Mouse (Mus musculus) midbrain, embryonic 10.5 days (tissue): Measurements from ENCODE around the gene Tead1. TPM values are rescaled to one million over a fixed set of nuclear protein-coding genes. Genes with fewer than 3 reads are reported as not detected.
A peak's percentile ranks its signal among the peaks of the same experiment; 100 is the strongest.

Experiments
- DNase-seq: peaks from one replicate; pipeline ENCODE4 v3.0.0-alpha.2; 2017; ENCODE audit warnings: low spot score
- H3K27ac ChIP-seq: fragments of 300-500 bp; sonication (generic); replicated peaks from 2 replicates; pipeline ENCODE4 v1.5.1; 2016; ENCODE audit warnings: mild to moderate bottlenecking
- H3K27me3 ChIP-seq: fragments of 300-500 bp; sonication (generic); 2 replicates; pipeline ENCODE4 v1.6.1; 2016; ENCODE audit warnings: low read depth, mild to moderate bottlenecking; ENCODE audit not compliant: poor library complexity, severe bottlenecking
- H3K36me3 ChIP-seq: fragments of 300-500 bp; sonication (generic); 2 replicates; pipeline ENCODE4 v1.6.1; 2016; ENCODE audit warnings: mild to moderate bottlenecking, moderate library complexity
- H3K4me1 ChIP-seq: fragments of 300-500 bp; sonication (generic); 2 replicates; pipeline ENCODE4 v1.6.1; 2016
- H3K4me3 ChIP-seq: fragments of 300-500 bp; sonication (generic); 2 replicates; pipeline ENCODE4 v1.5.1; 2016; ENCODE audit warnings: mild to moderate bottlenecking, moderate library complexity
- H3K9me3 ChIP-seq: fragments of 300-500 bp; sonication (generic); replicated peaks from 2 replicates; pipeline ENCODE4 v1.6.1; 2016; ENCODE audit warnings: mild to moderate bottlenecking
- WGBS: fragments of 180-500 bp; shearing (Covaris S2); methylation state at CpG from one replicate; pipeline ENCODE4 v1.1.7; 2016; 5-methylcytosine and 5-hydroxymethylcytosine counted together
- polyA plus RNA-seq: library from polyadenylated mRNA; unstranded; fragments of >200 nt; fragmentation: Nextera tagmentation; extraction: Ambion mirVana; gene quantifications from 2 replicates; pipeline ENCODE4 v1.2.1, GENCODE M21; 2016

Tead1 gene
- polyA plus RNA-seq, 1 experiment from 2014 or later: 17.1 TPM

DNA sequence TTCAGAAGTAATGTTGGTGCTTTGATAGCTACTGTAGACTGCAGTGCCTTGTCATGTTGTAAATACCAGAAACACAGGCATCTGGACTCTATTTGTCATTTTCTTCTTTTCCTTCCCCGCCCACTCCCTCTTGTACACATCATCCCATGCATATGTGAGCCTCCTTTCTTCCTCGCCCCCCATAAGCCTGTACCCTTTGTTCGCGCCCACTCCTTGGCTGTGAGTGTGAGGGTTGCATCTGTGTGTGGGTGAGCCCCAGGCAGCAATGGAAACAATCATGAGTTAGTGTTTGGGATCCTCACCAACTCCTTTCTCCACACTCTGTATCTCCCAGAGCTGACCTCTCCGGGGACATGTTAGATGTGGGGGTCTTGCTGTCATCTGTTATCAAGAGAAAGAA is 183.0 kb downstream of the Tead1 start:
- no peak overlapping the region for H3K4me3 ChIP-seq
- H3K27ac ChIP-seq: no peak overlapping the region
- WGBS: 95% methylated on average over 5 of the region's 5 CpGs
- DNase-seq: no peak
- no peaks in the 10 kb centered on the region for H3K27me3 ChIP-seq
- H3K36me3 ChIP-seq: peaks cover 88% of the 10 kb centered on the region
- no peaks in the 10 kb centered on the region for H3K4me1 ChIP-seq
- no peaks in the 10 kb centered on the region for H3K9me3 ChIP-seq

DNA sequence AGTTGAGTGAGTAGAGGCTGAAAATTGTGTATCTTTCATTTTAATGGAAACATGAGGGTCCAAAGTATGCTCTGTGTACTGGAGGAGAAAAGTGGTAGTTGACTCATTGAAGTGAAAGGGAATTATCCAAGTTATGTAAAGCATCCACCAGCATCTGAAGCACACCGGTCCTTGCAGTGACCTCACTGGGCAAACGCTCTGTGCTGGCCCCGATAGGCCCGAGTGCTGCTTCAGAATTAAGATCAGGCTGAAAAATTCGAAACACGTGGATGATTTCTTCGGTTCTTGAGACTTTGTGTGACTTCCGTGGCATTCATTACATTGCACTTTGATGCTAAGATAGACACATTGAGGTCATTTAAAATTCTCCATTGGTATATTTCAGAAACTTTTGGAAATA is 185.1 kb downstream of the Tead1 start:
- WGBS: 96% methylated on average over 8 of the region's 8 CpGs

GRCm38 (mm10) chr7:112865739-112866138 is 186.6 kb downstream of the Tead1 start:
- WGBS: 9% methylated on average over 2 of the region's 2 CpGs
- DNase-seq: peak; percentile 66
- Histone ChIP-seq H3K27me3 (no peaks in the 10 kb centered on the region), H3K4me3 (no peak overlapping the region), H3K9me3 (no peaks in the 10 kb centered on the region), H3K27ac (no peak overlapping the region), H3K4me1 (peaks cover 14% of the 10 kb centered on the region; the same call in 1 of the 2 replicates), H3K36me3 (peaks cover 75% of the 10 kb centered on the region)

More for the DNA sequence above, 185.1 kb downstream of the Tead1 start:
- Histone ChIP-seq H3K27me3 (no peaks in the 10 kb centered on the region), H3K4me3 (no peak overlapping the region), H3K9me3 (no peaks in the 10 kb centered on the region), H3K4me1 (peaks cover 4% of the 10 kb centered on the region; the same call in 1 of the 2 replicates), H3K36me3 (peaks cover 75% of the 10 kb centered on the region), H3K27ac (no peak overlapping the region)
- DNase-seq: no peak

DNA sequence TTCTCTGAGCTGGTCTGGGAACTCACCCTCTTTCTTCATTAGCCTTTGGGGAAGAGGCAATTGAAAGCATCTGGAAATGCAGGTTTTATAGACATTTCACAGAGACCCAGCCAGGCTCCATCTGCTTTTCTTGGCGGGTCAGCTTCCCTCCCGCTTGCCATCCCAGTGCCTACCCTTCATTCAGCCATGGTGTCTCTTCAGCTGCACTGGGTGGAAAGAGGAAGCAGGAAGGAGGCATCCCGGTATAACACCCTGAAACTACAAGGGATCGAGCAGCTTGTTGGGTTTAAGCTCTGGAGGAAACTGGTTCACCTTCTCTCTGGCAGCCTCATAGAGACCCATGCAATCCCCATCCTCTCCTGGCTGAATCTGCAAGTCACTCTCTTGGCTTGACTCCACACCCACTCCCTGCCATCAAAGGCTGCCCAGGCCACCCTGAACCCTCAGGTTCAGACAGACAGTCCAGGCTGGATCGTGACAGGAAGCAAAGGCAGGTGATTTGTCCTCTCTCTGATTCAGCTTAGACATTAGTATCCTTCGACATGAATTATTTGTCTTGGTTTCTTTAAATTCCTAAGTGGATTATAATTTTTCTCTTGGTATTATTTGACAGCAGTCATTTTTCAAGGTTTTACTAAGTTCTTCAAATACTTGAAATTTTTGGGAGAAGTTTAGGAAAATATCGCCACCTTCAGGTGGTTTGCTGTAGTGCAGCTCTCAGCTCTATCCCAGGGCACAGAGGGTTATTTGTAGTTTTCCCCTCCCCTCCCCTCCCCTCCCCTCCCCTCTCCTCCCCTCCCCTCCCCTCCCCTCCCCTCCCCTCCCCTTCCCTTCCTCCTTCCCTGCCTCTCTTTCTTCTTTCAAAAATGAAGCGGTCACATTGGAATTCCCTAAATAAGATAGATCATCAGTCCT is 189.7 kb downstream of the Tead1 start:
- 50% methylated on average over 8 of the region's 8 CpGs for WGBS
- Histone ChIP-seq H3K36me3 (peaks cover 70% of the 10 kb centered on the region), H3K27me3 (no peaks in the 10 kb centered on the region), H3K4me3 (no peak overlapping the region), H3K27ac (peak overlapping the region; percentile 42; the same call in 1 of the 2 replicates), H3K4me1 (peaks cover 32% of the 10 kb centered on the region), H3K9me3 (no peaks in the 10 kb centered on the region)
- DNase-seq: peak; percentile 56

- peaks cover 35% of the 10 kb centered on the region for H3K4me1 ChIP-seq
- no peak for DNase-seq
- no peaks in the 10 kb centered on the region for H3K27me3 ChIP-seq
- H3K36me3 ChIP-seq: peaks cover 70% of the 10 kb centered on the region
- no peaks in the 10 kb centered on the region for H3K9me3 ChIP-seq
- WGBS: 81% methylated on average over 7 of the region's 7 CpGs
- H3K27ac ChIP-seq: no peak overlapping the region
- H3K4me3 ChIP-seq: no peak overlapping the region
Observed at GRCm38 (mm10) chr7:112871752-112872151, 192.6 kb downstream of the Tead1 start.

DNA sequence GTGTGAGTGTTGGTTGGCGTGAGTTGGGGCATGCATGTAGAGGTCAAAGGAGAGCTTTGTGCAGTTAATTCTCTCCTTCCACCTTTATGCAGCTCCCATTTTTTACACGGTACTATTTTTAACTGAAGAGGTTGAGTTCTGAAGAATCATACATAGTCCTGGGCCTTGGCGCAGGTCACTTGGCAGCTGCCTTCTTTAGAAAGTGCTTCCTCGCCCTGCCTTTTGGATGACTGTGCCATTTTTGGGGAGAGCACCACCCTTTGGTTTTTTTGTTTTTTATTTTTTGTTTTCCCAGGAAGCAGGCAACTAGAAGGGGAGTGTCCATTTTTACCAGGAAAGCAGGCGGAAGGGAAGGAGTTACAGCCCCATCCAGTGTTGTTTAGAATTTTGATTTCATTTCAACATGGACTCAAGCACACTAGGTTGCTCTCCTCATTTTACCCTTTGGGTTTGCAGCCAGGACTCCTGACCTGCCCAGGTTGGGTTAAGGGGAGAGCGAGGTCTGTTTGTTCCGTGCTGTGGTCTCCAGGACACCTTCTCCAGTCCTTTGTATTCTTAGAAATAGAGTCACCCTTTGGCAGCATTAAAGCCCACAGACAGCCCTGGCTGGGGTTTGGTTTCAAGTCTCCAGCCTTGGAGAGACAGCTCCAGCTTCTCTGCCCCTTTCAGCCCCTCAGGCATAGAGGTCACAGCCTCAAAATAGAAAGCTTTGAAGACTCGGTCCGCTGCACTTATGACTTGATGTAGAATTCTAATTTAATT is 193.5 kb downstream of the Tead1 start:
- Histone ChIP-seq H3K4me3 (no peak overlapping the region), H3K27ac (peak overlapping the region; percentile 10; the same call in 1 of the 2 replicates), H3K27me3 (no peaks in the 10 kb centered on the region), H3K9me3 (no peaks in the 10 kb centered on the region), H3K36me3 (peaks cover 70% of the 10 kb centered on the region), H3K4me1 (peaks cover 41% of the 10 kb centered on the region)
- DNase-seq: no peak
- WGBS: 70% methylated on average over 9 of the region's 9 CpGs

DNA sequence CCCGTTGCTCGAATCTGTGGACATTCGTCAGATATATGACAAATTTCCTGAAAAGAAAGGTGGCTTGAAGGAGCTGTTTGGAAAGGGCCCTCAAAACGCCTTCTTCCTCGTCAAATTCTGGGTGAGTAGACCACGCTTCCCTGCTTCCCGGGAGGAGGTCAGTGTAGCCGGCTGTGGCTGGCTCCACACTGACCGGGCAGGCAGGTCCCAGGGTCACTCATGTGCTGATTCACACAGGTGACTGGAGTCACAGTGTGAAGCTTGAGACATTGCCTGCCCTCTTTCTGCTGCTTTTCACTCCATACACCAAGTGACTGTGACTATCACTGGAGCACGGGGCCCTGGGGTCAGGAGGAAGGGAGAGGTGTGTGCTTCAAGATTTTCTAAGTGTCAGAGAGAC is 197.0 kb downstream of the Tead1 start:
- Histone ChIP-seq H3K9me3 (no peaks in the 10 kb centered on the region), H3K36me3 (peaks cover 83% of the 10 kb centered on the region), H3K27me3 (no peaks in the 10 kb centered on the region), H3K4me1 (peaks cover 27% of the 10 kb centered on the region), H3K4me3 (no peak overlapping the region), H3K27ac (no peak overlapping the region)
- WGBS: 86% methylated on average over 10 of the region's 10 CpGs
- DNase-seq: no peak

- Histone ChIP-seq H3K9me3 (no peaks in the 10 kb centered on the region), H3K4me3 (peak overlapping the region; percentile 21; the same call in 1 of the 2 replicates), H3K27me3 (no peaks in the 10 kb centered on the region), H3K36me3 (peaks cover 27% of the 10 kb centered on the region), H3K4me1 (peaks cover 42% of the 10 kb centered on the region), H3K27ac (peak overlapping the region; percentile 89)
- peak; percentile 80 for DNase-seq
- WGBS: 11% methylated on average over 8 of the region's 8 CpGs
Observed at GRCm38 (mm10) chr7:112883791-112884274, 204.7 kb downstream of the Tead1 start.

- peak overlapping the region; percentile 89; the same call in 1 of the 2 replicates for H3K27ac ChIP-seq
- 71% methylated on average over 8 of the region's 8 CpGs for WGBS
Observed at GRCm38 (mm10) chr7:112885546-112885945, 206.4 kb downstream of the Tead1 start.

DNA sequence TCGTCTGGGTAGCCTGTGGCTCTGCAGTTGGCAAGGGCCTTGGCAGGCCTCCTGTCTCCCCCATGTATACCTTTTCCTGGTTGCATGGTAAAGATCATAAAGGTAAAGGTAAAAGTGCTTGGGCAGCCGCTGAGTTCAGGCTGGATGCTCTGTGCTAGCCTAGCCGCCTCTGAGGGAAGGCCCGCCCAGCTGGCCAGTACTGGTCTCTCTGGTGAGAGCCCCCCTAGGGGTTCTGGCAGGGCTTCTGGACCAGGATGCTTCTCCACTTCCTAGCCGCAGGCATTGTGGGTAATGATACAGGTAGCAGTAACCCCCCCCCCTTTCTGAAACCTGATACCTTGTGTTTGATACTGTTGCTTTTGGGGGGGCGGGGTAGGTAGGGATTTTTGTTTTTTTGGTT is 212.8 kb downstream of the Tead1 start:
- H3K27me3 ChIP-seq: no peaks in the 10 kb centered on the region
- no peaks in the 10 kb centered on the region for H3K9me3 ChIP-seq

More at GRCm38 (mm10) chr7:112885546-112885945, 206.4 kb downstream of the Tead1 start:
- H3K9me3 ChIP-seq: no peaks in the 10 kb centered on the region
- DNase-seq: no peak
- no peak overlapping the region for H3K4me3 ChIP-seq
- no peaks in the 10 kb centered on the region for H3K27me3 ChIP-seq
- H3K4me1 ChIP-seq: peaks cover 42% of the 10 kb centered on the region
- H3K36me3 ChIP-seq: peaks cover 23% of the 10 kb centered on the region

DNA sequence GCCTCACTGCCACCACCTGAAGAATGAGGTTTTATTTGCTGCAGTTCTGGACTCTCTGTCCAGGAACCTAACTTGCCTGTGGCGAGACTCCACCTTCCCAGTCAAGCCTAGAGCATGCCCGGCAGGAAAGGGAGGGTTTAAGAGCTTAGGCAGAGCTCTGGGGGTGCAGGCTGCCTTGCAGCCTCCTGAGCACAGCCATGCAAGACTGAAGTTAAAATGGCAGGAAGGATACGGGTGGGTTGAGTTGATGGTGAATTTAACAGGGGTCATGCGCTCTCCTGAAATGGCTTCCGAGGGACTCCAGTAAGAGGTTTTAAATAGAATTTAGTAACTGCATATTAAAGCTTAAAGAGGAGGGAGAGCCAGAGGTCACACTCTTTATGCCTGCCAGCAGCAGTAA is 213.5 kb downstream of the Tead1 start:
- Histone ChIP-seq H3K9me3 (no peaks in the 10 kb centered on the region), H3K4me3 (no peak overlapping the region), H3K4me1 (no peaks in the 10 kb centered on the region), H3K27me3 (no peaks in the 10 kb centered on the region), H3K36me3 (peaks cover 76% of the 10 kb centered on the region), H3K27ac (no peak overlapping the region)
- DNase-seq: no peak
- 59% methylated on average over 5 of the region's 5 CpGs for WGBS

More for the DNA sequence above, 212.8 kb downstream of the Tead1 start:
- H3K4me3 ChIP-seq: no peak overlapping the region
- peaks cover 76% of the 10 kb centered on the region for H3K36me3 ChIP-seq
- no peak overlapping the region for H3K27ac ChIP-seq
- no peak for DNase-seq
- no peaks in the 10 kb centered on the region for H3K4me1 ChIP-seq
- WGBS: 82% methylated on average over 6 of the region's 6 CpGs

DNA sequence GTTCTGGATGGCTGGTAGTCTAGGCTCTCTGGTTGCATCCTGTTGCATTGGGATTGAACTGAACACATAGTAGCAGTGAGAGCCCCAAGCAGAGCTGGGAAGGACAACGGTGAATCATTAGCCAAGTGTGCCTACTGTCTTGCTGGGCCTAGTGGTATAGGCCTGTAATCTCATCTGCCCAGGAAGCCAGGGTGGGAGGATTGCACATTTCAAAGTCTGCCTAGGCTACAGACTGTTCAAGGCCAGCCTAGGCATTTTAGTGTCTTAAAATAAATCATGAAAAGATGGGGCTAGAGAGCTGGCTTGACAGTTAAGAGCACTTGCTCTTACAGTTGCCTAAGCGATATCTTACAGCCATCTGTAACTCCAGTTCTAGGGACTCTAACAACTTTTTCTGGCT is 217.2 kb downstream of the Tead1 start:
- H3K36me3 ChIP-seq: peaks cover 94% of the 10 kb centered on the region
- H3K27me3 ChIP-seq: no peaks in the 10 kb centered on the region
- WGBS: 93% methylated on average over 2 of the region's 2 CpGs
- H3K4me1 ChIP-seq: no peaks in the 10 kb centered on the region
- H3K4me3 ChIP-seq: no peak overlapping the region
- H3K27ac ChIP-seq: no peak overlapping the region
- H3K9me3 ChIP-seq: no peaks in the 10 kb centered on the region
- DNase-seq: no peak
